Mouse (Mus musculus): ENCODE data around the gene Gm21708. TPM values are rescaled to one million over a fixed set of nuclear protein-coding genes. Genes with fewer than 3 reads are reported as not detected.
"Not testable (repeated sequence)": the region's sequence is repeated elsewhere in the genome, so short reads cannot be mapped to it uniquely, and the experiment has no call there.

The Gm21708 gene
- not detected in 2 replicates for polyA plus RNA-seq (2012; rRNA removed)

DNA sequence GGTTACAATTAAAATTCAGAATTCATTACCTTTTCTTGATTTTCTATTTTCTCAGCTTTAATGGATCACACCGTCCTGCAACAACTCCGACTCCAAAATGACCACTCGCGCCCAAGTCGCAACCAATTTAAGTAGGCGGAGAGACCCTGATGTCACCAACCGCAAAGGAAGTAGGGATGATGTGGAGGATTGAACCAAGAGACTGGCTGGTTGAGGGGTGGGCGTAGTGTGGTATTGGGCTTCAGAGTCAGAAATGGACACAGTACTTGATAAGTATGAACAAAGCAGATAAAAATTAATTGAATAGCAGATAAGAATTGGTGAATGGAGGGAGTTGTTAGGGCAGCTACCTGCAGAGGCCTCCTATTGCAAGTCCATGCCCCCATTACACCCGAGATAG lies at the start of gene Gm21708, which contains the start of gene Gm21704:
TSS of gene Gm21708 (minus strand) at position 101 of the 400 bp plus-strand sequence.
TSS of gene Gm21704 (minus strand) at position 101 of the 400 bp plus-strand sequence.
- not testable (repeated sequence) for DNase-seq (ENCODE audit: extremely low spot score in 1 of 2, low spot score in 1 of 2)

Other genes with a start within 250 kb of the Gm21708 start
- not detected in 2 replicates for gene Gm21677, start 103.7 kb downstream of the Gm21708 start, polyA plus RNA-seq (2012; rRNA removed)
- gene Gm21693, start 64.8 kb downstream of the Gm21708 start, polyA plus RNA-seq (2012; rRNA removed): not detected in 2 replicates
- not detected in 2 replicates for gene Gm21704, start within 50 bp of the Gm21708 start, polyA plus RNA-seq (2012; rRNA removed)